Mouse (Mus musculus): ENCODE measurements around the gene Gm13691. TPM values are rescaled to one million over a fixed set of nuclear protein-coding genes. Genes with fewer than 3 reads are reported as not detected.
"Not testable (repeated sequence)": the region's sequence is repeated elsewhere in the genome, so short reads cannot be mapped to it uniquely, and the experiment has no call there.

Gene Gm13691
- total and polyA plus RNA-seq, 3 experiments: 1.1 to 1.5 TPM; not detected in 1

DNA sequence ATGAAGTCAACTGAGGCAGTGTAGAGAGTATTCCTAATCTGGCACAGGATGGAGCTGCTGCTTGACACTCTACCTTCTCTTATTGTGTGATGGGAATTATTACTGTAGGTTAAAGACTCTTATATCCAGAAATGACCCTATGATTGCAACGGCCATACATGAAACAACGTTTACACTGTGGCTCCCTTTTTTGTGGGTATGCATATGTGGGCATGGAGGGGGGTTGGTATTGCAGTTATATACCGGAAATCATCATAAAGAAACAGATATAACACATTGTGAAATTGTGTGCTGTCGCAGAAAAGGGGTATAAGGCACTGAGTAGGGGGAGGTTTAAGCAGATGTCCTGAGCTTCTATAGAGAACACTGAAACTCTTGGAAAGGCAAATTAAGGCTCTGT is 45.6 kb downstream of the Gm13691 start:
- no peak for DNase-seq

DNA sequence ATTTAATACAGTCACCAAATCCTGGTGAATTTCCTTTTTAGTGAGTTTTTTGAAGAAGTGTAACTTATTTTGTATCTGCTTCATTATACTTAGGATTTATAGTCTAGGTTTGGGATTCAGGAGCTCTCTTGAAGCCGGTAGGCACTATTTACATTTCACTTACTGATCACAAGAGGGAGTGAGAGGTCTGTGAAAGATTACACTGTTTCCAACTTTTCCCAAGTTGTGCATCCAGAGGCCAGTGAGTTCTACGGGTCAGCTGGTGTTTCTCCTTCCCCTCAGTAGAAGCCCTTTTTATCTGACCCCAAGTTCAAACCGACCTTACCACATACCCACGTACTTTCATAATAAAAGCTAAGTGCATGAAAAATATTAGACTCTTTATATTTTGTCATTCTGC is 47.0 kb downstream of the Gm13691 start:
- DNase-seq: no peak

DNA sequence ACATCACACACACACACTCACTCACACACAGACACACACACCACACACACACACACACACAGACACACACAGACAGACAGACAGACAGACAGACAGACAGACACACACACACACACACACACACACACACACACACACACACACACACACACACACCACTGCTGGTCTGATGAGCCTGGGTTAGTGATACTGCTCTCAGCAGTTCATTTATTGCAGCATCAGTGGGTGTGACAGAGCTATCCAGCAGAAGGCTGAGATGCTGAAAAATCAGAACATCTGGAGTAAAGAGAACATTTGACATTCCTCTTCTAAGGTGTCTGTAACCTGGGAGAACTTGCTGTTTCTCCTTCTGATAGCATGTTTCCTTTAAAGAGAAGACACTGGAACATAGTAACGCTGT is 47.6 kb downstream of the Gm13691 start:
- DNase-seq: not testable (repeated sequence)

DNA sequence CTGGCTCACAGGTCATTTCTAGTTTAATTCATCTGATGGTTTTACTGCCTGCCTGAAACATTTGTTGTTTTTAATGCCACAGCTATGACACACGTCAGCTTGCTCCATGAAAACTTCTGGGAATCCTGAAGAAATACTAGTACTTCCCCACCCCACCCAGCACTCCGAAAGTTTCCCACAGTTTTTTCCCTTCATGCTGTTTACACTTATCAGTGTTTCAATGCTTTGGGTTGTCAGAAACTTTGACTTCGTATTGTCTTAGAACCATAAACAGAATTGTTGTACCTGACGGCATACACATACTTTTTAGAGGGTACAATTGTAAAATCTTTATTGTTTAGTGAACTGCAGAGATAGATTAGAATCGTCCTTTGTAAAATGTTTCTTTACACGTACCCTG is 48.9 kb downstream of the Gm13691 start:
- DNase-seq: no peak

Other genes starting within 250 kb of the Gm13691 start
- 1 to 10 TPM; 4.2 to 5.9 TPM for gene Fam171b, start 177.9 kb upstream of the Gm13691 start, total RNA-seq (2021)
- 1.0 and 1.3 TPM in 2 replicates for gene Fam171b, start 177.9 kb upstream of the Gm13691 start, polyA plus RNA-seq (2012; rRNA removed)
- not detected for gene Zswim2, start 49.3 kb upstream of the Gm13691 start, total RNA-seq (2021)
- gene Zswim2, start 49.3 kb upstream of the Gm13691 start, polyA plus RNA-seq (2012; rRNA removed): not detected in 2 replicates
- gene Gm13698, start 34.9 kb upstream of the Gm13691 start, total RNA-seq (2021): 1 to 10 TPM; 1.1 to 1.5 TPM
- gene Gm13698, start 34.9 kb upstream of the Gm13691 start, polyA plus RNA-seq (2012; rRNA removed): not detected in 2 replicates
- 1 to 10 TPM; 1.1 to 1.5 TPM for gene Gm13693, start 29.1 kb upstream of the Gm13691 start, total RNA-seq (2021)
- not detected in 2 replicates for gene Gm13693, start 29.1 kb upstream of the Gm13691 start, polyA plus RNA-seq (2012; rRNA removed)
- 1 to 10 TPM in 1 of 2 experiments, not detected in 1; 1.1 TPM for gene Gm13695, start 23.2 kb upstream of the Gm13691 start, total RNA-seq (2021)
- gene Gm13695, start 23.2 kb upstream of the Gm13691 start, polyA plus RNA-seq (2012; rRNA removed): not detected in 2 replicates
- 1 to 10 TPM; 1.1 to 1.5 TPM for gene Gm13696, start 17.4 kb upstream of the Gm13691 start, total RNA-seq (2021)
- not detected in 2 replicates for gene Gm13696, start 17.4 kb upstream of the Gm13691 start, polyA plus RNA-seq (2012; rRNA removed)
- 1 to 10 TPM; 1.1 to 1.5 TPM for gene Gm13694, start 11.6 kb upstream of the Gm13691 start, total RNA-seq (2021)
- gene Gm13694, start 11.6 kb upstream of the Gm13691 start, polyA plus RNA-seq (2012; rRNA removed): not detected in 2 replicates
- gene Gm13697, start 5.8 kb upstream of the Gm13691 start, total RNA-seq (2021): 1 to 10 TPM; 1.1 to 1.5 TPM
- not detected in 2 replicates for gene Gm13697, start 5.8 kb upstream of the Gm13691 start, polyA plus RNA-seq (2012; rRNA removed)

Data from adrenal gland, adult 2 months (tissue).